Mouse (Mus musculus) adipocyte (in vitro differentiated cells): Measurements from ENCODE around the gene Mcpt4.
A peak's percentile ranks its signal among the peaks of the same experiment; 100 is the strongest.
"Not testable (repeated sequence)": the region's sequence is repeated elsewhere in the genome, so short reads cannot be mapped to it uniquely, and the experiment has no call there.

Experiments used
- DNase-seq: peaks from one replicate; pipeline ENCODE4 v3.0.0-alpha.2; 2016; ENCODE audit warnings: low spot score

Gene Mcpt4

GRCm38 (mm10) chr14:56062213-56062612 lies at the start of gene Mcpt4:
Mcpt4 (minus strand) TSS chr14:56062313.
- not testable (repeated sequence) for DNase-seq

DNA sequence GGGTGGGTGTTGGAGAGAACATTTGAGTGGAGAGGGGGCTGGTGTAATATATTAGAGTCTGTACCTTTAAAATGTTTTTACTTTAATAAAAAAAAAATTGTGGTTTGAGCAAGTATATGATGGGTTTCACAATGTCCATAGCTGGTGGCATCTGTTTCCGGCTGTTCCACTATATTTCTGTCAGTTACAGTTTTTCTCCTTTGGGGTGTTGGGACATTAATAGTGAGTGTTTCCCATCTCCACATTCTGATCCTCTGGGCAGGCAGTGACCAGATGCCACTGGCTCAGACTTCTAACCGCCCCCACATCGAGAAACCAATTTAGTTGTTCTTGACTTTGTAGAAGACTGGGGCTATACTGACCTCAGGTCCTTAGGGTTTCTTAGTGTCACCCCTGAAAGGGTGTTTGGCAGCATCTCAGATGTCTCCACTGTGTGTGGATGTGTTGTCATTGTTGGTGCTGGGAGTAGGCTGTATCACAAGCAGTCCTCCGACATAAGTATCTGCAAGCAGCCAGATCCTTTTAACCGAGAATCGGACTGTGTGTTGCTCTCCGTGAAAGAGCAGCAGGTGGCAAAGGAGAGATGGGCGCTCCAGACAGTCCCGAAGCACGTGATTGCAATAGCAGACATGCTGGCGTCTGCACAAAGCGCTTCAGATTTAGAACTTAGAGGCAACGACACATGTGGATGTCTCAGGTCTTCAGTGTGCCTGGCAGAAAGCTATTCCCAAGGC lies 43.5 kb upstream of the Mcpt4 start:
- no peak for DNase-seq

GRCm38 (mm10) chr14:56105016-56105415 lies 42.9 kb upstream of the Mcpt4 start:
- no peak for DNase-seq

DNA sequence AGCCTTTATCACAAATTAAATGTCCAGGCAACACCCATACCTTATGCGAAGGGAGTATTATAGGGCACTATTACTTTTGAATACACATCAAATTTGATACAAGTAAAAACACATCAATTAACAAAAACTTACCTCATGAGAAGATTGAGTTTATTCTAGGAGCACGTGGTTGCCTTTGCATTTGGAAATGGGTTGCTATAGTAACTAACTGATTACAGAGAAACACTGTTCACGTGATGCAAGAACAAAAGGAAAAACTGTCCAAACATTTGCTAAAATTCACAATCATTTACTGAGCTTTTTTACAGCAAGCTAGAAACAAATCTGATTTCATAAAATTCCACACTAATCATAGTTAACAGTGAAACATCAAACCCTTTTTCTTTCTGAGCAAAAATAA lies 41.3 kb upstream of the Mcpt4 start:
- no peak for DNase-seq

GRCm38 (mm10) chr14:56102386-56102785 lies 40.3 kb upstream of the Mcpt4 start, which contains the start of gene Ctsg:
Ctsg (minus strand) TSS chr14:56102574.
- no peak for DNase-seq

- peak; percentile 3 for DNase-seq
These were observed 36.8 kb upstream of the Mcpt4 start for GRCm38 (mm10) chr14:56098940-56099339.

- DNase-seq = no peak
These were observed 35.5 kb upstream of the Mcpt4 start for GRCm38 (mm10) chr14:56097597-56097996.

GRCm38 (mm10) chr14:56093353-56093752 lies 31.2 kb upstream of the Mcpt4 start:
- no peak for DNase-seq

DNA sequence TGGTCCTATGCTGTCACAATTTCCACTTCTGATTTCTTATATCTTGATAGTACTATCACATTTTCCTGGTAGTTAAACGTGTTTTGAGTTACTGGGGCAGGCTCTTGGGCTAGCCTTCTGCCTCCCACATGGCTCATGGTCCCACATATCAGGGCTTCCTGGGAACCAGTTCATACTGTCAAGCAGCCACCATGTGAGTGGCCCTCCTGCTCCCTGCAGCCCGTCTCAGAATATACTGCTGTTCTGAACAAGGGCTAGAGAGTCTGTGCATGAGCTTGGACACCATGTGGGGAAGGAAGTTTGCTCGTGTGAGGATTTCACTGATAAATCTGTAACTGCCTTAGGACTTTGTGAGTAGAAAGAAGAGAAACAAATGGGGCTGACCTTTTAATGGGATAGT lies 24.6 kb upstream of the Mcpt4 start:
- no peak for DNase-seq

GRCm38 (mm10) chr14:56085167-56085566 lies 23.1 kb upstream of the Mcpt4 start, which contains the start of gene Mcpt8:
Mcpt8 (minus strand) TSS chr14:56085273.
- DNase-seq = no peak

DNA sequence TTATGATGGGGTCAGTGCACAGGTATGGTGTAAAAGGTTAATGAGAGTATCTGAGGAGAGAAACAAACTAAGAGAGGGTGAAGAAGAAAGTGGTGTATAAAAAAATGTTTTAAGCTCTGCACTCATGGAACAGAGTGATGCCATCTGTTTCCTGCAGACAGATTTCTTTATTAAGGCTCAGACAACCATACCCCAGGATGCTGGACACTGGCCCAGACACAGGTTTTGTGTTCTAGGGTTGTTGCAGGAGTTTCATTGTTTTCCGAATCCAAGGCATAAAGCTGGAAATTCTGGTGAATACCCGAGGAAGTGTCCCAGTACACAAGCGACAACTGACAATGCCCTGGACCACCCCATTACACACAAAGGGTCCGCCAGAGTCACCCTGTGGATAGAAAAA lies 19.9 kb upstream of the Mcpt4 start:
- no peak for DNase-seq

- DNase-seq = no peak
These were observed 4.4 kb downstream of the Mcpt4 start for GRCm38 (mm10) chr14:56057722-56058121.

- no peak for DNase-seq
These were observed 6.7 kb downstream of the Mcpt4 start for GRCm38 (mm10) chr14:56055408-56055807.

DNA sequence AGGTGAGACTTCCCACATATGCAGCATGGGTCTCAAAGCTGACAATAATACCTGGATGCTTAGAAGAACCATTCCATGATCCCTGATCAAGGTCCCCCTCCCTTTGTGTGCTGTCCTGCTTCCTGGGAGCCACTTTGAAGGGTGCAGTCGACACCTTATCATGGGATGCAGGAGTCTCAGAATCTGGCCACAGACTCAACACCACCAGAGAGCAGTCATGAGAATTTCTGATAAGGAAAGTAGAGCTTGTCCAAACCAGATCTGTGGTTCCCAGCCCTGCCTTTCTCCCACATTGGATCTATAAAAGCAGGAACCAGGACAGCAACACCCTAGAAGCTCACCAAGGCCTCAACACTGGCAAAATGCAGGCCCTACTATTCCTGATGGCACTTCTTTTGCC lies 20.3 kb downstream of the Mcpt4 start, which contains the start of gene Mcpt2:
TSS of gene Mcpt2 (plus strand) at position 250 of the 400 bp plus-strand sequence.
- not testable (repeated sequence) for DNase-seq

GRCm38 (mm10) chr14:56034433-56034832 lies 27.7 kb downstream of the Mcpt4 start:
- no peak for DNase-seq

DNA sequence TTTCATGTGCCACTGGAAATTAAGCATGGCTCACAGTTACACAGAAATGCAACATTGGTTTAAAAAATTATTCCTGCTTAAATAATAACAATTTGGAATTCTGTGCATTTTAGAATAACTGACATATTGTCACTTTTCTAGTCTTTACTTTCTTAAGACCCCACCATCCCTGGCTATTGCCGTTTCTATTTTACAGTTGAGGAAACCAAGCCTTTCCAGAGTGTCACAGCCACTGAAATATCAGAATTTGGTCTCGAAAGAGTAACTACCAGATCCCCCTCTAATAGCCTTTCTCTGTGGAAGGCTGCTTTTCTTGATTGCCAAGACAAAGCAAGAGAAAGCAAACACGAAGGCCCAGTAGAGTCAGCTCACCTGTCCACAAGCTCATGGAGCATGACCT lies 31.7 kb downstream of the Mcpt4 start, which contains the start of gene Mcpt9:
TSS of gene Mcpt9 (minus strand) at position 101 of the 400 bp plus-strand sequence.
- not testable (repeated sequence) for DNase-seq

- not testable (repeated sequence) for DNase-seq
These were observed 40.8 kb downstream of the Mcpt4 start for GRCm38 (mm10) chr14:56021305-56021704.

DNA sequence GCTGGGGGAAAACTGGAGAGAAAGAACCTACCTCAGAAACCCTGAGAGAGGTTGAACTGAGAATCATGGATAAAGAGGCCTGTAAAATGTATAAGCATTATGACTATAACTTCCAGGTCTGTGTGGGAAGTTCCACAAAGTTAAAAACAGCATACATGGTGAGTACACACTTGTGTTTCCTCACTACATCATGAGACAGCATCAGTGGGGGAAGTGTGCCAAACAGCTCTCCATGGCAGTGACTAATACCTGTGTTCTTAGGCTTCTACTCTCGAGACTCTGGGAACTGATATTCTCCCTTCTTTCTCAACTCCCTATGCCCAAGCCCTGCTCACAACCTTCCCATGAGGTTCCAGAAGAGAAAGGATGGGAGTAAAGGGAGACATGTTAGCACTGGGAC lies 42.7 kb downstream of the Mcpt4 start:
- no peak for DNase-seq

- DNase-seq = not testable (repeated sequence)
These were observed 44.4 kb downstream of the Mcpt4 start, which contains the start of gene Mcpt1 for GRCm38 (mm10) chr14:56017671-56018070. Mcpt1 (plus strand) TSS chr14:56017971.

DNA sequence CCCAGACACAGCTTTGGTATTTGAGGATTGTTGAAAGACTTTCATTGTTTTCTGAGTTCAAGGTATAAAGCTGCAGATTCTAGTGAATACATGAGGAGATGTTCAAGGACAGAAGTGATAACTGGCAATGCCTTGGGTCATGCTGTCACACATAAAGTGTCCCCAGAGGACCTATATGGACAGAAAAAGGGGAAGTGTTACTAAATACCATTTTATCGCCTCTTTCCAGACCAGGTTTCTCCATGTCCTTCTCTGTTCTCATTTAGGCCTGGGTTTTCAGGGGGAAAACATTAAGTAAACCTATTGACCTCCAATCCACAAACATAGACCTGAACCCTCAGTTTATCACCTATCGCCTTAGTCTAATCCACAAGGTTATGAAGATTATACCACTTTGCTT lies 48.2 kb downstream of the Mcpt4 start:
- no peak for DNase-seq

DNA sequence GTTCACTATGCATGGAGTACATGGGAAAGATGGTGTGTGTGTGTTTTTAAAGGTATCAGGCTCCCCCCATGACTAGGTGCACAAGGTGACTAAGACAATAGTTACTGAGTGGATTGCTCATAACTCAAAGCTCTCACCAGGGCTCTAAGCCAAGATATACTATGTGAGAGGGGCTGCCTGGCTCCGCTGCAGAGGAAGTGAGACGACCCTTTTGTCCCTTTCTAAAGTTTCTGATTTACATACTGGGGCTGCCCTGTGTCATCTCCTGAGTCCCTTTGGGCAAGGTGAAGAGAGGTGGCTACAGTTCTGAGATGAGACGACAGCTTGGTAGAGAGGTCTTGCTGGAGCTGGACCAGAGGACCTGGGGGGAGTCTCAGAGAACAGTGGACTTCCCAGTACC lies 49.0 kb downstream of the Mcpt4 start:
- DNase-seq = no peak
